Mouse (Mus musculus): ENCODE data around the gene Rasef. TPM values are rescaled to one million over a fixed set of nuclear protein-coding genes. Genes with fewer than 3 reads are reported as not detected.
"Not testable (repeated sequence)": the region's sequence is repeated elsewhere in the genome, so short reads cannot be mapped to it uniquely, and the experiment has no call there.

Gene Rasef
- under 1 TPM; 0.10 to 0.11 TPM for total RNA-seq (2021)
- long read RNA-seq, experiment 1: 0 reads
- long read RNA-seq, experiment 2: 0 reads

DNA sequence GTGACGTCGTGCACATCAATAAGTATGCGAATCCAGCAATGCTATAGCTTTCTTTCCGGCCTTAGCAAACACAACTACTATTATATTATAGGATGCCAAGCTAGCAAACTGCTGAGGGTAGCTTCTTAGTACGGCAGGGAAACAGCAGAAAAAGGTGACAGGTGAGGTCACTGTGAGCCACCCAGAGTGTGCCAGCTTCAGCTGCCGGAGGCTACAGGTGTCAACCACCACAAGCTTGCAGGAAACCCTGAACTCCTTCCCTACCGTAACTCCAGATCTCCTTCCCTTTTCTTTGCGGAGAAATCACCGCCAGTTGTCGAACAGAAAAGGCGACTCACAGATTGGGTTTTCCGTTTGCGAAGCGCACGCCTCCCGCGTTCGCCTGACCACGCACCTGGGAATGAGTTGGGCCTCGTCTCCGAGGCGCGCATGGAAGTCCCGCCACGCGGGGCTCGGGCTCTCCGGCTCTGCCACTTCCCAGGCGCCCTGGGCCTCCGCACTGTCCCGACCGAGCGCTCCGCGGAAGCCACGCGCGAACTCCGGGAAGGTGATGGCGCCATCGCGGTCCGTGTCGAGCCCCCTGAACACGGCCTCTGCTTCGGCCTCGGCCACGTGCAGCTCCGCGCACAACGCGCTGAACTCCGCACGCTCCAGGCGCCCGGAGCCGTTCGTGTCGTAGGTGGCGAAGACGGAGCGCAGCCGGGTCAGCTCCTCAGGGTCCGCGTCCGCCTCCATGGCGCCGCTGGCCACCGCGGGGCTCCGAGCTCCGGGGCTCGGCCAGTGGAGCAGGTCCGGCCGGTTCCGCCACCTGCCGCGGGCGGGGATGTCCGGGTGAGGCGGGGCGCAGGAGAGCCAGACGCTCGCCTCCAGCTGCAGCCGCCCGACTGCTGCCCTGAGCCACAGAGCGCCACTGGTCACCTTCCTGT, at the start of gene Rasef:
TSS of gene Rasef (minus strand) at position 735 of the 926 bp plus-strand sequence.
- peak; percentile 9 for DNase-seq
- intact Hi-C loops (cut with DNase I; ENCODE audit: low total_unique reads): no loop called here

DNA sequence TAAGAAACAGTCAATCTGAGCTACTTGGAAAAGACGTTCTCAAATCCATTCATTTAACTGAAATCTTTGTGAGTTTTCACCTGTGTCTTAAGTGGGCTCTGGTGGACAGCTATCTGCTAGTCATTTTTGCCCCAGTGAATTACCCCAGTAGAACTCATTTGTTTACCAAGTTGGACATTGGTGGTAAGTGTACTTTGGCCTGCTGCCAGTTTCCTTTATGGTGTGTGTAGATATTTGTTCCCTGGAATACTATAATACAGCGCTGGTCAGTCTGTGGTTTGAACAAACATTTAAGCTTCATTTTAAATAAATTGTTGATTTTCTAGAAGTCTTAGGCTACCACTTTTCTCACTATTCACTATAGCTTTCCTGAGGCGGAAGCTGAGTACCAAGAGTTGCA, 35.8 kb upstream of the Rasef start:
- intact Hi-C loops (cut with DNase I; ENCODE audit: low total_unique reads): no loop called here
- DNase-seq: no peak

- intact Hi-C loops (cut with DNase I; ENCODE audit: low total_unique reads): no loop called here
- no peak for DNase-seq
Observed at GRCm38 (mm10) chr4:73791186-73791540, 369 bp upstream of the Rasef start.

DNA sequence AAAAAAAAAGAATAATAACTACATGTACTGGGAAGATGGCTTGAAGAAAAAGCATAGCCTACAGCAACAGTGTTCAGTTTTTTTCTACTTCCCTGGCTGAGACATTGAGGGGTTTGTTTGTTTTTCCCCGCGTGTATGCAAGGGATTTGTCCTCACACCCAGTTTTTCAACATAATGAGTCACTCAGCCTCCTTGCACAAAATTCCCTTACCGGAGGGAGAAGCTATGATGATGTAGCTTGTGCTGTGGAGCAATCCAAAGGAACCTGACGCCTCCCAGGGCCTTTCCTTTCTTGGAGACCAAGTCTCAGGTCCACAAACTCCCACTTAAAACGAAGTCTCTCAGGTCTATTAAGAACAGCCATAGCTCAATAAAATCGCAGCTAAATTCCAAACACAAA, 1.3 kb downstream of the Rasef start:
- intact Hi-C loops (cut with DNase I; ENCODE audit: low total_unique reads): no loop called here

GRCm38 (mm10) chr4:73788076-73788730, 2.6 kb downstream of the Rasef start:
- intact Hi-C loops (cut with DNase I; ENCODE audit: low total_unique reads): no loop called here
- no peak for DNase-seq

More for the DNA sequence above, 1.3 kb downstream of the Rasef start:
- no peak for DNase-seq

DNA sequence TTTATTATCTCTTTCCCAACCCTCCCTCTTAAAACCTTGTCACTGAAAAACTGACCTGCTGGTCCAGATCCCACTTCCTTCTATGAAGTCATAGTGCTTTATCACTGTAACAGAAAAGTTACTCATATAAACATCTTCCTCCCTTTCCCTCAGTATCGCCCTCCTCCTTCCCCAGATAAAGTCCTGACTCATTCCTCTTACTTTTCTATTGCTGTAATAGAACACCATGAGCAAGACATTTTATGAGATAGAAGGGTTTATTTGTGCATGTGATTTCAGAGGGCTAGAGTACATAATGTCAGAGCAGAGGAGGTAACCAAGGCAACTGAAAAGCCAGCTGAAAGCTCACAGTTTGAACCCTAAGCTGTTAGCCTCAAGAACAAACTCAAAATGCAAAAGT, 6.6 kb downstream of the Rasef start:
- intact Hi-C loops (cut with DNase I; ENCODE audit: low total_unique reads): no loop called here

GRCm38 (mm10) chr4:73781061-73781460, 9.7 kb downstream of the Rasef start:
- intact Hi-C loops (cut with DNase I; ENCODE audit: low total_unique reads): no loop called here
- DNase-seq: no peak

More for the DNA sequence above, 6.6 kb downstream of the Rasef start:
- DNase-seq: no peak

GRCm38 (mm10) chr4:73775266-73775665, 15.5 kb downstream of the Rasef start:
- intact Hi-C loops (cut with DNase I; ENCODE audit: low total_unique reads): no loop called here

DNA sequence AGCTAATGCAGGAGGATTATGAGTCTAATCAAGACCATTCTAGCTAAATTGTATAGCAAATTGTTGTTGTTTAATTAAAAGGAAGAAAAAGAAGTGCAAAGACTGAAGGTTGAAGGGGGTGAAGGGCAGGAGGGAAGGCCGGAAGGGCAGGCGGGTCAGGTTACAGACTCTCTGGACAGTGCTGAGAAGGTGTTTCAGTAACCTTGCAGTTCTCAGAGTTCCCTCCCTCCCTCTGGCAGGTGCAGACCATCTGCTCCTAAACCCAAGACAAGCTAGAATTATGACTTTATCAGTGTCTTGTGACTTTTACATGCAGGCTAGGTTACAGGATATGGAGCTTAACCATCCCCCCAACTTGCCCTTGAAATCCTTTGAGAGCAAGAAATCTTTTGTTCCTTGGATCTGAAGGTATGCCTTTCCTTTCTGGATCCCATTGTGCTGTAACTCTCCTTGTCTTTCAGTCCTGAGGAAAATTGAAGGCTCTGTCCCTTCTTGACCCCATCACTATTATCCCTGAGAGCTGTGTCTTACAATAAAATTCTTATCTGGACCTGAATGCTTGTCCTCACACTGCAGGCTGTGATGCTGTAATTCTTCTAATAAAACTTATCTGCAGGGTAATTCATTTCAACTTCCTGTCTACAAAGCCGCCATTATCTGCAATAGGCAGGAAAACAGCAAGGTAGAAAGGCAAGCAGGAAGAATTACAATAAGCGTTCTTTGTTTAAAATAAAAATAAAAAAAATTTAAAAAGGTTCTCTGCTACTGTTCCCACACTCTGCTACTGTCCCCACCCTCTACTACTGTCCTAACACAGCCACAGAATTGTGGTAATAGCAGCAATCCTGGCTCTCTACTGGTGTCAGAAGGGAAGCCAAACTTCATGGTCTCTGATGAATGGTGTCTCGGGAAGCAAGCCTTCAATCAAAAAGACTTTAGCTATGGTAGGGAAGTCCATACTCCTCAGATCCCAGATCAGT, 16.7 kb downstream of the Rasef start:
- intact Hi-C loops (cut with DNase I; ENCODE audit: low total_unique reads): no loop called here
- DNase-seq: no peak

More at GRCm38 (mm10) chr4:73775266-73775665, 15.5 kb downstream of the Rasef start:
- DNase-seq: no peak

DNA sequence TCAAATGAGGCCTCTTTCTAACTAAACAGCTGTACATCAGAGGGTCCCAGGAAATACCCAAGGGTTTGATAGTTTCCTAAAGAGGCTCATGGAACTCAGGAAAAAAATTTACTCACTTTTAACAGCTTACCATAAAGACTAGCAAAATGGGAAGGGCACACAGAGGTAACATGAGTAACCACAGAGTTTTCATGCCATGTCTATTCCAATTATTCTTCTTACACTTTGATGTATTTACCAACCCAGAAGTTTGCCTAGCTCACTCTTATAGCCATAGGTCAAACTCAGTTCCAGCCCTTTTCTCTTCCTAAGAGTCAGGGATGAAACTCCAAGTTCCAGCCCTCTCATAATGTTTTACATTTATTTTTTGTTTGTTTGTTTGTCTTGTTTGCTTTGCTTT, 18.8 kb downstream of the Rasef start:
- DNase-seq: no peak
- intact Hi-C loops (cut with DNase I; ENCODE audit: low total_unique reads): no loop called here

DNA sequence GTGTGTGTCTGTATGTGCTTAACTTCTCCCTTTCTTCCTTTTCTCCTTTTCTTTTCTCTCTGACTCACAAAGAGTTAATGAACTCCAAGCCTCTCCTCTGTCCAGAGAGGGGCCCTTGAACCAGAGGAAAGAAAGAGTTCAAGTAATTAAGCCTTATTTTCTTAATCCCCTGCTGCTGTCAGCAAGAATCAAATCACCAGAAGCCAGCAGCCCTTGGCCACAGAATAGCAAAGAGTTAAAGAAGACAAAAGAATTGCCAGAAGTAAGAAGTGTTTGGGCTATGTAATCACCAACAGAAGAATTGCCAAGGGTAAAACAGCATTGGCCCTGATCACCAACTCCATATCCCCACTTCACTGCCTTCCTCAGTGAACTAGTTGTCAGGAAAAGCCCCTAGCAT, 20.2 kb downstream of the Rasef start:
- DNase-seq: no peak

GRCm38 (mm10) chr4:73768156-73768555, 22.6 kb downstream of the Rasef start:
- intact Hi-C loops (cut with DNase I; ENCODE audit: low total_unique reads): no loop called here
- DNase-seq: no peak

More for the DNA sequence above, 20.2 kb downstream of the Rasef start:
- intact Hi-C loops (cut with DNase I; ENCODE audit: low total_unique reads): no loop called here

- intact Hi-C loops (cut with DNase I; ENCODE audit: low total_unique reads): no loop called here
- no peak for DNase-seq
Observed at GRCm38 (mm10) chr4:73748219-73748618, 42.6 kb downstream of the Rasef start.

GRCm38 (mm10) chr4:73739439-73739838, 51.4 kb downstream of the Rasef start:
- DNase-seq: no peak
- intact Hi-C loops (cut with DNase I; ENCODE audit: low total_unique reads): no loop called here

GRCm38 (mm10) chr4:73719819-73720218, 71.0 kb downstream of the Rasef start:
- DNase-seq: no peak
- intact Hi-C loops (cut with DNase I; ENCODE audit: low total_unique reads): no loop called here

- DNase-seq: no peak
- intact Hi-C loops (cut with DNase I; ENCODE audit: low total_unique reads): no loop called here
Observed at GRCm38 (mm10) chr4:73718761-73719160, 72.0 kb downstream of the Rasef start.

GRCm38 (mm10) chr4:73683216-73683615, 107.6 kb downstream of the Rasef start, which contains the start of gene Gm428:
Gene Gm428 (plus strand): TSS chr4:73683516.
- DNase-seq; intact Hi-C loops (cut with DNase I; ENCODE audit: low total_unique reads): not testable (repeated sequence)

DNA sequence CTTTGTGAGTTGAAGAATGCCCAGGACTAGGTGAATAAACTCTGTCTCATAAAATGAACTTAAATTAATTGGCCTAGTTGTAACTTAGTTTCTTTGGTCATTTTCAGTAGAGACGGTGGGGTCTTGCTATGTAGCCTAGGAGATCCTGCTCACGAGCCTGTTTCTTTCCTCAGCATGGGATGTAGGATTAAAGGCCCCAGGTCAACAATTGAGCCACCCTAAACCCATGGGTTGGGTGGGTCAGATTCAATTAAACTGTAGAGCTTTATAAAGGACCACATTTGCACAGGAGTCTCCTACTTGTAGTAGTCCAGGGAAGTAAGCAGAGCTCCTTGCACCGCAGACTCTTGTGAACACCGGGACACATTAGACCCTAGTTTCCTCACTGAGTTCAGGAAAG, 122.7 kb downstream of the Rasef start, which contains the start of gene Gm11239:
TSS of gene Gm11239 (plus strand) at position 301 of the 400 bp plus-strand sequence.
- DNase-seq; intact Hi-C loops (cut with DNase I; ENCODE audit: low total_unique reads): not testable (repeated sequence)

Data from gastrocnemius, postnatal 14 days (tissue).